Mouse (Mus musculus): ENCODE results near the gene Auh.

Auh gene

DNA sequence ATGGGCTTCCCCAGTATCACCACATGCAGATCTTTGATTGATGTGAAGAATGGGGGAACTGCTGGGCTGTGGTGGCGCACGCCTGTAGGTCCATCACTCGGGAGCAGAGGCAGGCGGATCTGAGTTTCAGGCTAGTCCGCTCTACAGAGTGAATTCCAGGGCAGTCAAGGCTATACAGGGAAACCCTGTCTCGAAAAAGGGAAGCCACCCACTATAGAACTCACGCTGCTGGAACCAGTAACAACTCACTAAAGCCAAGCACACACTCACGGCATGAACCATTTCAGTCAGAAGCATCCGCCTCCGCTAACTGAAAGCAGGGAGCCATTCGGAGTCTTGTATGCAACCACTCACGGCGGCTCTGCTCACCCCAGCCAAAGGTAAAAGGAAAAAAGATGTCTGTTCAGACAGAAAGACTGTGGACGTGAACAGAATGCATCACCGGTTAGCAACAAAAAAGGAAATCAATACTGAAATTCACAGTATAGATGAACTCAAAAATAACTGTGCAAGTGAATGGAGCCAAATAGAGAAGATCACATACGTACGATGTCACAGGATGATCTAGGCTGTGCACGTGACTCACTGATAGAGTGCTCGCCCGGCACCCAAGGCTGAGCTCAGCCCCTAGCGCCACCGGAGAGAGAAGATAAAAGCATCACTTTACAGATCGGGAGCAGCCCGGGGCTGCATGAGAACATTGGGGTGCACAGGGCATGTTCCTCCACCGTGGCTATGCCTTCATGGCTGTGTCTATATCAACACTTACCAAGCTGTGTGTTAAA is 53.7 kb downstream of the Auh start:
- no peak for DNase-seq

DNA sequence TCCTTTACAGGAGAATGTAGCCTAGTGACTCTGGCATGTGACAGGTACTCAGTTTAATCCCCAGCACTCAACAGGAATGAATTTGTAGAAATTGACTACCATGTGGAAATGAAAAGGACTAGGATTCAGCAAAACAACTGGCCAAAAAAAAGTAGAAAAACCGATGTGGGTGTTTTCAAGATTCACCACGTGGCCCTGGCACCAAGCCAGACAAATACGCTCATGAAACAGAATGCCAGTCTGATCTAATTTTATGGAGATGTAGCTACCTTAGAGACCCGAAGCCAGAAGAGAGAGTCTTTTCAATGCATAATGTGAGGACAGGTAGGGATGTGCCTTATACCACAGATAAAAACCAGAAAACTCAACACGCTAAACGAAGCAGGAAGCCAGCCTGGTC is 54.4 kb downstream of the Auh start:
- DNase-seq, result no peak

DNA sequence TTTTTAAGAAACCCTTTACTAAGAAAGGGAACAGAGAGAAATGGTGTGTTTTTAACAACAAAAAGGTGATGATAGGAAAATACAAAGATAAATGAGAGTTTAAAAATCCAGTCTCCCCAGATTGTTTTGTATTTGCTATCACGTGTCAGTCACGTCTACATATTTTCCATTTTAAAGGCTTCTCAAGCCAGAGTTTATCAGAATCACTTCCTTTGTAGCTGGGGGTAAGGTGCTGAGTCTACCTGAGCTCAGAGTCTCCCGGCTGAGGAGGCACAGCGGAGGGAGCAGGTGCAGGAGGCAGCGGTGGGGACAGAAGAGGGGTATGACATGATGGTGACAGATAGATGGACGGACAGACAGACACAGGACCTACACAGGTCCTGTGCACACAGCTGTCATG is 55.1 kb downstream of the Auh start:
- no peak for DNase-seq

DNA sequence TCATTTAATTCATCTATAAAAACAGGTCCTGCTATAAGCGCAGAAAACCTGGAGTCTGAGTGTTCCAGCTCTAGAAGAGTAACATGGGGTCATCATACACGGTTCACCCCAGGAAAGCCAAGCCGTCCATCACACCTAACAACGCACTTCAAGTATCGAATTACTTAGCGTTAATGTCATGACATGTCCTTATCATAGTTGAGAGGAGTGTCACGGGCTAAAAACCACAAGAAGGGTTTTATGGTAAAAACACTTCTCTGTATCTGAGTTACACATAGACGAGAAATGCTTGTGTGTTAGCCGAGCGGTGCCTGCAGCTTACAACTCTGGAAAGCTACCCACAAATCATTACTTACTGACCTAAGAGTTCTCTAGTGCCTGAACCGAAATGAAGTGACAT is 55.6 kb downstream of the Auh start:
- no peak for DNase-seq

DNA sequence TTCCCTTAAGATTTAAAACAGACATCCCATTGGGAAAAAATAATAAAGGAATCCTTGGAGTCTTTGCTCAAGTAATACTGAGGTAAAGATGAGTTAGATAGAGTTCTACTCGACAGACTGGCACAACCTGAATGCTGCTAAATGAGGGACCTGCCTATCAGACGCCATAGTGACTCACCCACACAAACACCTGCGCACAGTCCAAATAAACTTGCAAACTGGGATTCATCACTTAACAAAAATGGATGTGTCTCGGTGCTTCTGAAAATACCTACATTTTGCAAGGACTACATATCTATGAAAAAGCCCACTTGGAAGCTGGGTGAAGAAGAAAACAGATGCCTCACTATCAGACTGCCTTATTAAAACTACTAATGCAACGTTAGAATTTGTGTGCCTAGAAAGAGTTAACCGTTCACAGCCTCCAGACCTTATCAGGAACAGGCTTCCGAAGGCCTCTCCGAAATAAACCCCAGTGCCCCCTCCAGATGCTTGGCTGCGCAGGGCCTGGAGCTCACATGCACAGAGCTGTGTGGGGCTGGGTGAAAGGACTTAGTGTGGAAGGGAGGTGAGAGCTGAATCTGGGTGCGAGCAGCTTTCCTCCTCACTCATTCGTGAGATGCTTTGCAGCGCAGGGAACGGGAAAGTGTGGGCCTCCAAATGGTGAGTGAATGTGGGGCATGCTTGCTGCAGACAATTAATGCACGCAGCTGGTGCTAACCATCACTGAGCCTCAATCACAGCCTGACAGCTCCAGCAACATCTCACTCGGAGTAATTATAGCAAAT is 63.3 kb downstream of the Auh start:
- no peak for DNase-seq

DNA sequence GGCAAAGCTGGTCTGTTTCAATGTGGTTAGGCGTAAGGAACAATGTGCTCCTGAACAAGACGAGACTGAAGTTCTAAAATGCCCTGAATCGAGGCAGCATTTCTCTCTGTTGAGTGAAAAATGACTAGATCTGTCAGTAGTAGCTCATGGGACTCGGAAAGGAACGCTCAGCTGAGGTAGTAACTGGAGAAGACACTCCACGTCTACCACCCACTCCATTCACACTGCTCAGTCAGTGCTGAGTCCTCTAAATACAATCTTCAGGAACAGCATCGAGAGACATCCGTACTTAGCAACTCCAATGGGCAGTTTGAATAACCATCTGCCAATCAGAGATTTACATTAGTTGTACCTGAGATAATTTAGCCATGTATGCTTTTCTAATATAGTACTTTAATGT is 66.0 kb downstream of the Auh start:
- no peak for DNase-seq

DNA sequence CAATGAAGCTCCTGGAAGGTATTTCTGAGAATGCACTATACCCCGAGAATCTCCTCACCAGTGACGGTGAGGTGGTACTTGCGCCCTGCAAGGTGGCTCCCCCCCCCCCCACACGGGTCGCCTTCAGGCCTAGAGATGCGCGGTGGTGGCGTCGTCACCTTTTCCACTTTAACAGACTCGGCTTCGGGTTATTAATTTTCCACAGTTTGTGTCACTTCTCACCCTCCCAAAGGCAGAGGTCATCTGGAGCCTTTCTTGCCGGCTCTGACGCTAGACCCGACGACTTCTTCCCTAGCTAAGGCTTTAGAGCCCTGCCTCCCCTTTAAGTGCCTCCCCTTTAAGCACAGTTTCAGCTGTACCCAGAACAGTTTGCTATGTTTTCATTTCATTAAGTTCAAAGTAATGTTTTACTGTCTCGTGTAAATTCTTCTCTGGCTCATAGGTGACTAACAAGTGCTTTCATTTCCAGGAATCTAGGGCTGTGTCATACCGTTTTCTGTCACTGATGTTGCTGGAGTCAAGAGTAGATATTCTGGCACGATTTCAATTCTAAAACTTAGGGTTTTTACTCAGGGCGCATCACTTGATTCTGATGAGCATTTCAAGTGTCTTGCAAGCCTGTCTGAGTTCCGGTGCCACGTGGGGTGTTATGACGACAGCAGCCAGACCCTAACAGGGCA is 69.3 kb downstream of the Auh start:
- DNase-seq, result no peak

DNA sequence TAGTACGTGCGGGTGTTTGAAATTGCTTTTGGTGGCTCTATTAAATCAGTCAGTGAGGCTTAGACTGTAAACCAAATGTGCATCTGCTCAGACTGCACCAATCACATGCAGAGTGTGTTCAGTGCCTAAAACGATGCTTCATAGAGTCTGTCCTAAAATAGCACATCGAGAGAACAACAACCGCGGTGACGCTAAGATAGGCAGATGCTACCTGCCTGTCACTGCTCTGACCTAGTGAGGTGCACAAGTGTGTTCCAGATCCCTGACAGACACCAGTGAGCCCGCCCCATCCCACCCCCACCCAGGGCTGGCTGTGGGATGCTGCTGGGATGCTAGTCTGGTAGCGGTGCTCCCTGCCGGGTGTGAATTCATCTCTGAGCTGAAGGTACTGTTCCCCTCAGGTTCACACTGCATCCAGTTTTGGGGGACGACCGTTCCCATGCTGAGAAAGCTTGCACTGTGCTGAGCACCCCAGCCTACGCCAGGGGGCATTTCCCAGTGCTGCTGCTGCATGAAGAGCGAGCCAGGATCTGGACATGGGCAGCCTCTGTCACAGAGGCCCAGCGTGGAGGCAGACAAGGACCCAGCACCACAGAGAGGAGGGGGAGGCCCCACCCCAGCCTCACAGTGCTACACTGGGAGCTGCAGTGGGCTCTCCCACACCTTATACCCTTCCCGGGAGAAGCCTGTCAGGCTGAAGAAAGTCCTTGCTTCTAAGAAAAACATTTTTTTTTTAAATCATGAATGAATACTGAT is 70.2 kb downstream of the Auh start:
- DNase-seq, result no peak

DNA sequence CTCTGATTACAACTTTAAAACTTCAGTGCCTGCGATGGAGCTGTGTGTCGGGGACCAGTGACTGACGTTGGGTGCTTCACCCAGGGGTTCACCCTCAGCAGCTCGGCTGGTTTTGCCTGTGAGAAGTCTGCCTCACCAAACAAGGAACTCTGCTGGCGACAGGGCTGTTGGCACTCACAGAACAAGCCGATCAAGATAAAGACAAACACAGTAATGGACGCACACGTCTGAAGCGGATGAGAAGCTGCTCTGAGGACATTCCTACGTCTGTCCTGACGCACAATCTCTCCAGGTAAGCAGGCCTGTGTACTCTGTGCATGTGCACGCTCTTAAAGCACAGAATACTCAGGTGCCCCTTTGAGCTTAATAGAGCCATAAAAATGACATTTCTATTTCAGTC is 71.1 kb downstream of the Auh start:
- no peak for DNase-seq

DNA sequence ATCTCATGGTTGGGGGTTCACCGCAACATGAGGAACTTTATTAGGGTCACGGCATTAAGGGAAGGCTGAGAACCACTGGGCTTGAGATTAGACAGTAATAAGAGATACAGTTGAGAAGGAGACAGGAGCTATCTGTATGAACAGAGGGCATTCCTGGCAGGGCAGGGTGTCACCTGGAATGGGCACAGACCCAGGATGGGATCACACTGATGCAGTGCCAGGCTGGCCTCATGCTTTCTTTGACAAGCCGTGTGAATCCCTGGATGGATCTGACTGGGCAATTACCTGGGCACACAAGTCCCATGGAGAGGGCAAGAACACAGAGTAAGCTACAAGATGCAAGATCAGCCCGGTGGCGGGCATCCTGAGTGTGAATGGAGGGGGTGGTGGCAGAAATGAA is 71.7 kb downstream of the Auh start:
- no peak for DNase-seq

DNA sequence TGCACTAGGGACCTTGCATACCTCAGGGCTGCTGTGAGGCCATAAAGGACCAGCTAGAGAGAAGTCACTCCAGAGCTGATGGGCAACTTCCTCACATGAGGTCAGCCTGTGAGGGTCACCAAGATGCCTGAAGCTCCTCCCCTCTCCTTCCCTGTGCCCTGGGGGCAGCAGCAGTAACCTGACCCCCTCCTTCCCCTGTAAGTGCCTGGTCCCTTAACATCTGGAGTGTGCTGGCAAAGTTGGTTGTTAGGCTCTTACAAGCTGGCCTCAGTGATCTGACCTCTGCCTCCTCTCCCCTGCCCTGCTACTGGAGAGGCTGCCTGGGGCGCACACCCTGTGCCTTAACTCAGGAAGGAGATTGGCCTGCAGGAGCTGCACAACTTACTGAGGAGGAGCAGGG is 75.9 kb downstream of the Auh start:
- DNase-seq, result no peak

DNA sequence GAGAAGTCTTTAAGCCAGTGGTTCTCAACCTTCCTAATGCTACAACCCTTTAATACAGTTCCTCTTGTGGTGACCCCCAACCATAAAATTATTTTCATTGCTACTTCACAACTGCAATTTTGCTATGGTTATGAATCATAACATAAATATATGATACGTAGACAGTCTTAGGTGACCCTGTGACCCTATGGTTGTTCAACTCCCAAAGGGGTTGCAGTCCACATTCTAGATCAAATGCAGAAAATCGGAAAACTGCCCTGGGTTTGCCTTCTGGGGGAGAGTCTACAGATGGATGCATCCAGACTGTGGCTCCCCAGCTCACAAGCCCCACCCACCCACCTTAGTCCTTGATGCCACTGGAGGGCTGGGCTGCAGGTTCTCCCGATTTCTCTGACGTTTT is 77.6 kb downstream of the Auh start:
- no peak for DNase-seq

DNA sequence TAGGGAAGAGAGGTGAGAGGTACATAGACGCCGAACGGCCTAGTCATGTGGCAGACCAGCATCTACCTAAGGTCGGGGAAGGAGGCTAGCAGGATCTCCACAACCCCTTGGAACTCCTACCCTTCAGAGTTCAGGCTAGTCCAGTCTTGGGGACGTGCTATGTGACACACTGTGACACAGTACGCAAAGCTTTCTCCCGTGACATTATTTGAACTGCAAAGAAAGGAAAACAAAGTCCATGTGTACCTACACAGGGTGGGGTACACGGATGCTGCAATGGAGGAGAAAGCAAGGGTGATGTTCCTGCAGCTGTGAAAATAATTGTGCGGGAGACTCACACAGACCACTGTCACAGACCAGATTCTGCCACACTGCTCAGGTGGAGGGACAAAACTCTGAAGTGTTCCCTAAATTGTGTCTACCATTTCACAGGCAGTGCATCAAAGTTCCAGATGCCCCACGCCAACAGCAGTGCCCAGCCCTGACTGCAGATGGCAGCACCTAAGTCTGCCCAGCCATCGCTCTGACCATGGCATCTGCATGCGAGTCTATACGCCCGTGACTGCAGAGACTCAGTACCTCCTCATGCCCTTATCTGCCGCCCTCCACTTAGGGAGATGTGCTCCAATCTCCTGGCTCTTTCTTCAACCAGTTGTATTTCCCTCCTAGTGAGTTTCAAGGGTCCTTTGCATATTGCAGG is 79.3 kb downstream of the Auh start:
- DNase-seq, result no peak

DNA sequence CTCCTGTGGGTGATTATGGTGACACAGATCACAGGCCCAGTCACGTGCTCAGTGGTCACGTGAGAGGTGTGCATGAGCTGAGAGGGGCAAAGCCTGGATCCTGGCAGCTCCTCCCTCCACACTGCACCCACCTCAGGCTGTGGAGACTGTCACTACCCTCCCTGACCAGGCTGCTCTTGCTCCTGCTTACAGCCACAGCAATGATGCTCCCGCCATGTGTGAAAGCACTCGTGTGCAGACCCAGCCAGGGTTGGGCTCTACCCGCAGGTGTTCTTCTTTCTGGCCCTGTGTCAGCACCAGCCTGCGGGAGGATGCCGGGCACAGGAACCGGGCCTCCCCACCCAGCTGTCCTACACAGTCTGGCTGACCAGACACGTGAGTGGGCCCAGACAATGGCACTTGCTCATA is 80.1 kb downstream of the Auh start:
- no peak for DNase-seq

DNA sequence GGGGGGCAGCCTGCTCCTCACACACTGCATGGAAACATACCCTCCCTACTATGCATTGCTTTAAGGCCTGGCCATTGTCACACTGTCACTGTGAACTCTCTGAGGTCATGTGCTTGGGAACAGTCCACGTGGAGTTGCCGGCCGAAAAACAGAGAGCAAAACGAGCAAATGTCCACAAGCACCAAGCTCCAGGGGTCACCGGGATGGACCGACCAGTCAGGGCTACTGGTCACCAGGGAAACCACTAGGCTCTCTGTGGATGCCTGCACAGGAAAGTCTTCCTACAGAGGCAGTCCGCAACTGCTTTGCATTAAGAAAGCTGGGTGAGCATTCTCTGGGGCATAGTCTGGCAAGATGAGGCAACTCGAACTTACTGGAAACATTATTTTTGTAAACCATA is 82.0 kb downstream of the Auh start:
- DNase-seq, result no peak

DNA sequence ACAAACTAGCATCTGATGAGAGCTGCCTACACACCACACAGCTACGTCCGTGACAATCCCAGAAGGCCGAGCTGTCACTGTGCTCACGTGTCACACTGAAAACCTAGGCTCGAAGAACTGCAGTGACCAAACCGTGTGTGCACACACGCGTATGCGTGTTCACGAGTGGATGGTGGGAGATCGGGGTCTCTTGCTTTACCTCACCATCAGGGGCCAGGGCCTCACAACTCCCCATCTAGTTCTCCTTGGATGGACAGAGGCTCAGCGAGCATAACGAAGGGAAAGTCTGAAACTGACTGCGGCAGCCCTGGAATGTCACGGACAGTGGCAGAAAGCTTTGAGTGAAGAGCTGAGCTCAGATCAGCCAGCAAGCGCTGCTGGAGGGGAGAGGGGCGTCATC is 82.4 kb downstream of the Auh start:
- no peak for DNase-seq

DNA sequence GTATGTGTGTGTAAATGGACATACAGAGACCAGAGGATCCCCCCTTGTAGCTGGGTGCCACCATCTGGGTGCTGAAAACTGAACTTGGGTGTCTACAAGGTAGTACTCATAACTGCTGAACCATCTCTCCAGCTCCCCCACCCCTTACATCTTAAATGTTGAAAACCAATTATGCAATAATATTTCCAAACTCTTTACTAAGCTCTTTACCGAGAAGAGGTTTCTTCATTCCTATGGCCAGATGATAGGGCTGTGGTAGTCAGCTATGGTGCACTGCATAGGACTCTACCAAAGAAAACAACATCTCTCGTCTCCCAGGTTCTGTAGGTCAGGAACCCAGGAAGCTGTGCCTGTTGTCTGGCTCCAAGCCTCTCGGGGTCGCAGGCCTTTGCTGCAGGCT is 83.9 kb downstream of the Auh start:
- DNase-seq, result no peak

DNA sequence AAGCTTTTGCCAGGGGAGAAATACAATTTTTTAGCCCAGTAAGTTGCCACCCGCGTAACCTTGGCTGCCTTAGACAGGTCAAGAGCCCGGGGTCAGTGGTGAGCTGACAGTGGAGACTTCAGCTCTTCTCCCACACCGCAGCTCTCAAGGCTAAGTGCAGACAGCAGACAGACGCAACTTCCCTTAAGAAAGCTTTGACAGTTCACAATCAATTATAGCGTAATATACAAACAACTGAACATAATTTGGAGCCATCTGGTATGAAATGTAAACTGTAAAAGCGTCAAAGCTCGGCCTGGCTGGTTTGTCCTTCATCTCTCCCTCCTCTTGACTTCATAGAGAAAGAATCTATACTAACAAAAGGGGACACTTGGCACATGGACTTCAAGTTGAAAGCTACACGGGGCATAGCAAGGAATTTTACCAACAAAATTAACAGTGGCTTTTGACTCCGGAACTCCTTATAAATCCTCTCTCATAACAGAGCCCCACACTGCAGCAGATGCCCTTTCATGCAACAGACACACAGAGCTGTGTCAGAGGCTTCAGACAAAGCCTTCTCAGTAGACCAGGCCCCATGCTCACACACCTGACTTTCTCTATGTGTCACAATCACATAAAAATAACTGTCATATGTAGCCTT is 85.8 kb downstream of the Auh start:
- no peak for DNase-seq

DNA sequence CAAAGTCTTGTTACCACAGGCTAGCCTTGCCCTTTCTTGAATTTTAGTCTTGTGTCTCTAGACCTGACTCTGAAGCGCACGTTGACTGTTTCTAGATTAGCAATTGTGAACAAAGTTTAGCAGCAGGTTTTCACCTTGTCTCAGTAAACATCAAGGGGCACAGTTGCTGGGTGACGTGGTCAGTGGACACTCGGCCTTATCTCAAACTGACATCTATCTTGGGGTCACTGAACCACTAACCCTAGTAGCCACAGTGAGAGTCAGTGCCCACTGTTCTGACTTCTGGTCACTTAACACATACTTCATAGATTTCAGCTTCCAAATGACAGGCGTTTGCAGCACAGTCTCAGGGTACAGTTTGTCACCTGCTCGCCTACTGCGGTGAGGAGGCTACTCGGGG is 93.2 kb downstream of the Auh start:
- DNase-seq, result no peak

DNA sequence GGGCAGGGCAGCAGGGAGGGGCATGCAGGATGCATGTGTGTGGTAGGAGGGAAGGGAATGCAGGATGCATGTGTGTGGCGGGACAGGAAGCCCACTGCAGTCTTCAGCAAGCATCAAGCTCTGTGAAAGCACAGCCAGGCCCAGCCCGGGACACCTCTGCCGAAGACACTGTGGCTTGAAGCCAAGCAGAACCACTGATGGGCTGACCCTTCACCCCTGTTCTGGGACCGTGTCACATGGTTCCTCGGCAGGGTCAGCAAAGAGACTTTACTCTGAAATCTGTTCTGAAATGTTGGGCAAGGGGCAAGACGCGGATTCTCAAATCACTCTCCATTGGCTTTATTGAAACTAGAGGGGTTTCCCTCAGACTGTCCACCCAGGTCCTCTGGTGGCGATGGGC is 94.9 kb downstream of the Auh start:
- no peak for DNase-seq

DNA sequence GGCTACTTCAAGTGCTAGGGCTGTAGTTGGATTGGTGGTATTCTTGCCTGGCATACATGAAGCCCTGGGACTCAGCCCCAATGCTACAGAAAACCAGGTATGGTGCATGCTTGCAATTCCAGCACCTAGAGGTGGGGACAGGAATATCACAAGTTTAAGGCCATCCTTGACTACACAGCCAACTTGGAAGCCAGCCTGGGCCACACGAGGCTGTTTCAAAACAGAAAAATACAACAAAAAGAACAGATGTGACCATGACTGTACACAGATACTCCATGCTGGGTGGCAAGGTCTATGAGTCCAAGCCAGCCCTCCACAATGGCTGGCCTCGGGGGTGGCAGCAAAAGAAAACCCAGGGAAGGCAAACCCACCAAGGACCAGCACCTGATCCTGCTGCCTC is 95.7 kb downstream of the Auh start:
- no peak for DNase-seq

DNA sequence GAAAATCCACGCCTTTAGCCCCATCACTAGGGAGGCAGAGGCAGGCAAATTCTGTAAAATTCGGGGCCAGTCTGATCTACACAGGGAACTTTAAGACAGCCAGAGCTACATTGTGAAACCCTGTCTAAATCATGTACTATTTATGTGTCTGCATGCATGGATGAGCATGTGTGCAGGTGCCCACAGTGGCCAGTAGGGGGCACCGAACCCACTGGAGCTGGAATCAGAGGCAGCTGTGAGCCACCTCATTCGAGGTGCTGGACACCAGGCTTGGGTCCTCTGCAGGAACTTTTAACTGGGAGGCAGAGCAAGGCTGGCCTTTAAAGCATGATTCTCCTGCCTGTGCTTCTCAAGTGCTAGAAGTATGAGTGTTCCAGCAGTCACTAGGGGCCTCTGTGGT is 96.3 kb downstream of the Auh start:
- DNase-seq, result no peak

All from heart, adult 11 months (tissue).